Mouse (Mus musculus) lung, postnatal 36 days (tissue): Measurements from ENCODE around the gene AU040320.

ENCODE experiments used
- DNase-seq: peaks from one replicate; pipeline ENCODE4 v3.0.0; 2022; ENCODE audit warnings: mixed read lengths

AU040320 gene

DNA sequence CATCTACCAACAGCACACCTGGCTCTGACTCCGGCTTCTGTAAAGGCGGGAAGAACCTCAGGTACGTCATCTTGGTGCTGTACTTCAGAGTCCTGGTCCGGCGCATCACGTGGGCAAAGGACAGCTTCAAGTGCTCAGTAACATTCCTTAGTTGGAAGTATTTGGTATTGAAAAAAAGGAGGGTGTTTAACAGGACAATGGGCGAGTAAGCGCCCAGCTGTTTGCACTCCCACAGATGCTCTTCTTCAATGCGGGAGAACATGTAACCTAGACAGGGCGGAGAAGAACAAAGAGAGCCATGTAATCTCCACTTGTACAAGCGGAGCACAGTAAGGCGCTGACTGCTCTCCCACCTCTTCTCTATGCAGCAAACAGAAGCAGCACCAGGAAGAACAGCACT lies 115.4 kb downstream of the AU040320 start:
- no peak for DNase-seq

DNA sequence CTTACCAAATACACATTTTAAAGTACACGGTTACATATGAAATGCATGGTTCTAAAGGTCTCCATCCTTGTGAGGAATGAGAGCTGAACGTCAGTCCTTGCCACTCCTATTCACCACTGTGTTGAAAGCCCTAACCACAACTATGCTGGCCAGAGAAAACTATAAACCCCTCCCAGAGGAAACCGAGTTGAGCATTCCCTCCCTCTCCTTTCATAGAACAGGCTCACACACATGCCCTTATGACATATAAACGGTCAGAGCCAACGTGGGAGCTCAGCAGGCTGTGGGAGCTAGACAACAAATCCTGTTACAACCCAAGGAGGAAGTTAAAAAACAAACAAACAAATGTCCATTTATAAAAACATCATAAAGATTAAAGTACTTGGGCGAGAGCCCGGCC lies 119.4 kb downstream of the AU040320 start:
- peak; percentile 25 for DNase-seq

DNA sequence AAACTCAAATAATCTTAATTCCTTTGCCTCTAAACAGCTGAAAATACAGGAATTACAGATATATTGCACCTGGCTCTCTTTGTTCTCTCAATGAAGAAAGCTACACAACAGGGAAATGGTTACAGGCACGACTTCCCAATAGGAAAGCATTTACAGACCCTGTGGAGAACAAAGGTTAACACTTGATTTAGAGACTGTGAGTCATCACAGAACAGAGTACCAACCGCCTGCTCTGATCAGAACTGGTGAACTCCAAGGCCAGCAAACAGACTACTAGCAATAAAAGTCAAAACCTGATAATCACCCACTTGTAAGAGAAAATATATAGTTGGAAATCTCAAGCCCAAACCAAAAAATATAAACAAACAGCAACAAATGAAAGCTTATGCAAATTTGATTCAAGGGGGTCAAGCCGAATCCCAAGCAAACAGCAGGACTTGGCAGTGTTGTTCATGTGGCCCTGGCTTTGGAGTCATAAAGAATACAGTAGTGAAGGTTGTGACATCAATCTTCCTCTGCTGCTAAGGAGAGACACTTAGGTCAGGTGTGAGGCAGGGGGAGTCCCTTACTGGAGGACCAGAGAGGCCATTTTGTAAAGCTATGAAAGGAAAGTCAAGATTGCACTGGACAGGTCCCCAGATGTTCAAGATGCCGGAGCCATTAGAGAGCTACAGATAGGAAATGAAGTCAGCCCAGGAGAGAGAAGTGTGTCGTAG lies 126.4 kb downstream of the AU040320 start:
- DNase-seq = no peak

DNA sequence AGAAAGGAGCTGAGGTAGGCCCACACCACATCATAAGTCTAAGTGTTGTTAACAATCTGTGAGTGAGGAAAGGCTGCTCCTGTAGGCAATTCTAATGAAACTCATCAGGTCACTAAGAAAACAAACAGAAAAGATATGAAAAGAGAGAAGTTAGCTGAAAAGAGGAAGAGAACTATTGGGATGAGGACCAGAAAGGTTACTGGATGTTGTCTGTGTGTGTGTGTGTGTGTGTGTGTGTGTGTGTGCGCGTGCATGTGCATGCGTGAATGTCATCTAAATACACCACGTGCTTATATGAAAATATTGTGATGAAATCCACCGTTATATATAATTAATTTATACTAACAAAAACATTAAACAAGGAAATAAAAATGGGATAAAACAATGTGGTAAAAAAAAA lies 130.3 kb downstream of the AU040320 start:
- no peak for DNase-seq

DNA sequence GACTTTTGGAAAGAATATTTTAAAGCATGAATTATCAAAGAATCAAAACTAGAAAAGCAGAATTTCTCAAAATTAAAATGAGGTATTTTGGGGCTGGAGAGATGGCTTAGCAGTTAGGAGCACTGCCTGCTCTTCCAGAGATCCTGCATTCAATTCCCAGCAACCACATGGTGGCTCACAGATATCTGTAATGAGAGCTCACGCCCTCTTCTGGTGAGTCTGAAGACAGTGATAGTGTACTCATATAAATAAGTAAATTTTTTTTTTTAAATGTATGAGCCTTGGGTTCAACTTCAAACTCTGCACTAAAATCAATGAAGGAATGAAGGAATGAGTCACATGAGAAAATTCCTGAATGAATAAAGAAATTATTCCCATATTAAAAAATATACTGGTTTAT lies 132.6 kb downstream of the AU040320 start:
- peak; percentile 5 for DNase-seq

DNA sequence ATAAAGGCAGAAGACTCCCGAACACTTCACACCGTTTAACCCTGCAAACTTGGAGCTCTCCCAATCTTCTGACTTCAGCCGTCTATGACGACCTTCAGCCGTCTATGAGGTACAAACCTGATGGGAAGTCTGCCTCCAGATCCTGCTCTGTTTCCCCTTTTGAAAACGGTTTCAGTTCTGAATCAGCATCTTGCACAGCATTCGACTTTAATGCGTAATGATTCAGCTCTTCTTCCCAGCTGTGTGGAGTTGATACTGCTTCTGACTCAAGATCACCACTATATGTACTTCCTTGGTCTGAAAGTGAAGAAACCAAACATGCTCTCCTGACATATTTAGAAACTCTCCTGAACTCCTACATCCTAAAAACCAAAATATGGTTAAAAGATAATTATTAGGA lies 136.5 kb downstream of the AU040320 start:
- DNase-seq = no peak
